Mouse (Mus musculus) kidney, embryonic 15.5 days (tissue): ENCODE measurements around the gene Slc16a10. TPM values are rescaled to one million over a fixed set of nuclear protein-coding genes. Genes with fewer than 3 reads are reported as not detected.

Experiments
- ATAC-seq: fragments of 200-750 bp; cut with Nextera tagmentation; replicated peaks from 2 replicates; pipeline ENCODE4 v1.8.0; 2017; ENCODE audit warnings: moderate TSS enrichment; ENCODE audit not compliant: low FRiP score
- H3K27ac ChIP-seq: fragments of 300-500 bp; sonication (generic); 2 replicates; pipeline ENCODE4 v1.5.1; 2015; ENCODE audit warnings: mild to moderate bottlenecking, inconsistent platforms
- H3K27me3 ChIP-seq: fragments of 300-500 bp; sonication (generic); 2 replicates; pipeline ENCODE4 v1.6.1; 2015; ENCODE audit warnings: inconsistent platforms
- H3K36me3 ChIP-seq: fragments of 300-500 bp; sonication (generic); 2 replicates; pipeline ENCODE4 v1.6.1; 2015; ENCODE audit warnings: inconsistent platforms
- H3K4me1 ChIP-seq: fragments of 300-500 bp; sonication (generic); 2 replicates; pipeline ENCODE4 v1.6.1; 2015; ENCODE audit warnings: inconsistent platforms
- H3K4me2 ChIP-seq: fragments of 300-500 bp; sonication (generic); 2 replicates; pipeline ENCODE4 v1.6.1; 2015; ENCODE audit warnings: moderate library complexity, mild to moderate bottlenecking, inconsistent platforms
- H3K4me3 ChIP-seq: fragments of 300-500 bp; sonication (generic); replicated peaks from 2 replicates; pipeline ENCODE4 v1.5.1; 2015; ENCODE audit warnings: mild to moderate bottlenecking, inconsistent platforms
- H3K9ac ChIP-seq: fragments of 300-500 bp; sonication (generic); 2 replicates; pipeline ENCODE4 v1.6.1; 2015; ENCODE audit warnings: mild to moderate bottlenecking, inconsistent platforms
- H3K9me3 ChIP-seq: fragments of 300-500 bp; sonication (generic); replicated peaks from 2 replicates; pipeline ENCODE4 v1.6.1; 2016; ENCODE audit warnings: inconsistent platforms
- WGBS: fragments of 180-500 bp; shearing (Covaris S2); methylation state at CpG from one replicate; pipeline ENCODE4 v1.1.7; 2015; ENCODE audit warnings: mixed read lengths; 5-methylcytosine and 5-hydroxymethylcytosine counted together
- polyA plus RNA-seq: library from polyadenylated mRNA; unstranded; fragments of >200 nt; fragmentation: Nextera tagmentation; extraction: Ambion mirVana; gene quantifications from 2 replicates; pipeline ENCODE4 v1.2.1, GENCODE M21; 2015

Gene Slc16a10
- polyA plus RNA-seq, 1 experiment from 2014 or later: 12.5 TPM

DNA sequence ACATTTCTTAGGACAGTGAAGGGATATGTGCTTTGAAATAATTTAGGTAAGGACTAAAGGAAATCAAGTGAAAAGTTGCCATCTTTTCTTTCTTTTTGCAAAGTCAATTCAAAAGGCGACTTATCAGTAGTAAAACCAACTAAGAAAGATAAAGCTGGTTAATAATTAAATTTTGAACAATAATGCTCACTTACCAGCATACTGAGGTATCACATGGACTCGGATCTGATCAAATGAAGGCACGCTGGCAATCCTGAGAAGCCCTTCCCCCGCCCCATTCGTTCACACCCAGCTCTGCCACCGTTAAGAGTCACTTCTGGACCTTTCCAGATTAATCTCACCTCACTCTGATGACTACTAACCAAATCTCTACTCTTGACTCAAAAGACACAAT lies 64.1 kb downstream of the Slc16a10 start:
- Histone ChIP-seq H3K4me3 (no peak overlapping the region), H3K4me1 (peaks cover 7% of the 10 kb centered on the region), H3K27me3 (no peaks in the 10 kb centered on the region; the same call in 1 of the 2 replicates), H3K4me2 (no peak overlapping the region), H3K9me3 (no peaks in the 10 kb centered on the region), H3K9ac (no peak overlapping the region), H3K27ac (no peak overlapping the region), H3K36me3 (no peaks in the 10 kb centered on the region)
- ATAC-seq: no peak
- 69% methylated on average over 6 of the region's 6 CpGs for WGBS

DNA sequence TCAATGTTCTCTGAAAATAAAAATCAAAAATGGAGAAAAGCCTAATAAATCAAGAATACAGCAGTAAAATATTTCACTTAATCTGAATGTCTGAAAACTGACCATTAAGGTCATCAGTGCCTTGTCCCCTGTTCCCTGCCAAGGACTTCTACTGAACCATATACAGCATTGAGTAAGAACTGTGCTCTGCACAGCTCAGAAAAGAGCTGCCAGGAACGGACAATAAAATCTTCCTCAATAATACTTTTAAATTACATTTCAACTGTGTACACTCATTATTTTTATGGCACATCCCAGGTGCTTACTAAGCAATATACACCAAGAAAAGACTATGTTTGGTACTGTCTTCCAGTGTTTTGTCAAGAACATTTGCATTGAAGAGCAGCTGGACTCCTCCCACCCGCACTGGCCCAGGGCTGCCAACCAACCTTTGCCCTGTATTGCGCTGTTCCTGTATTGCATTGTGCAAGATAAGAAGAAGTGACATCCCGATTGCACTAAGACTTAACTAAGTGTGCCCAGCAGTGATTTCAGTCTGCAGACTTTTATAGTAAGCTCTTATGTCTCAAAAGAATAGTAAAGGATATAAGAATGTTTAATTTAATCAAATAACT lies 64.6 kb downstream of the Slc16a10 start:
- Histone ChIP-seq H3K9ac (no peak overlapping the region), H3K4me3 (no peak overlapping the region), H3K9me3 (no peaks in the 10 kb centered on the region), H3K36me3 (no peaks in the 10 kb centered on the region), H3K4me1 (peaks cover 7% of the 10 kb centered on the region), H3K4me2 (no peak overlapping the region), H3K27me3 (no peaks in the 10 kb centered on the region; the same call in 1 of the 2 replicates), H3K27ac (no peak overlapping the region)
- ATAC-seq: no peak
- WGBS: 79% methylated on average over 4 of the region's 4 CpGs

DNA sequence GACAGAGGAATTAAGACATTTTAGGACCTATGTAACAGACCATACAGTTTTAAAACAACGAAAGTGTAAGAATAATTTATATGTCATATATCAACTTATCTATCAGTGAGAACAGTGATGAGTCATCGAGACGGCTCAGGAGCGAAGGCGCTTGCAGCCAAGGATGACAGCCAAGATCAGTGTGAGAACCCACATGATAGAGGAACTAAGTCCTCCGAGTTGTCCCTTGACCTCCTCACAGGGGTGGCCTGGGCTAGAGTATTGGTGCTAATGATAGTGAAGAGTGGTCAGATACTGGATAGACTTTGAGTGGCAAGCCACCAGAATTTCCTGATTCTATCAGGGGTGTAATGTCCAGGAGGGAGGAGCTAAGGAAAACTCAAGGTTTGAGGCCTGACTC lies 68.5 kb downstream of the Slc16a10 start:
- Histone ChIP-seq H3K9ac (no peak overlapping the region), H3K27ac (no peak overlapping the region), H3K9me3 (no peaks in the 10 kb centered on the region), H3K4me3 (no peak overlapping the region), H3K27me3 (no peaks in the 10 kb centered on the region), H3K4me2 (no peak overlapping the region), H3K4me1 (peaks cover 9% of the 10 kb centered on the region; the same call in 1 of the 2 replicates), H3K36me3 (no peaks in the 10 kb centered on the region)
- no peak for ATAC-seq
- 83% methylated on average over 6 of the region's 6 CpGs for WGBS

DNA sequence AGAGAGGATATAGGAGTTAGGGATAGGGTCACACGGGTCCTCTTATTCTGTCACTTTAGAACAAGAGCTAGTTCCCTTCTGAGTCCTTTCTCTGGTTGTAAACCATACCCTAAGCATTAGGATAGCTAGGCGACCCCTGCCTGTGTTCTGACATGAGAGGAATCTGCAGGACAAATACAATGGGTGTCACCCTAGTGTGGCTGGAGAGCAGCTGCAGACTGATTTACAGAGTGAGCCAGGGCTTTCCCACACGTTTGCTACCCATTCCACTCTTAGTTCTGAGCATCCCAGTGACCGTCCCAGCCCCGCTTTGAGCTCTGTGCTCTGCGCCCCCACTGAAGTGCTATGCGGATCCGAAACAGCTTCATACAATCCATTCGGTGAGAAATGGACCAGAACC lies 71.4 kb downstream of the Slc16a10 start:
- H3K4me2 ChIP-seq: no peak overlapping the region
- no peaks in the 10 kb centered on the region for H3K36me3 ChIP-seq
- H3K4me3 ChIP-seq: no peak overlapping the region
- no peak overlapping the region for H3K9ac ChIP-seq
- peaks cover 9% of the 10 kb centered on the region; the same call in 1 of the 2 replicates for H3K4me1 ChIP-seq
- no peaks in the 10 kb centered on the region for H3K9me3 ChIP-seq
- 67% methylated on average over 9 of the region's 9 CpGs for WGBS
- no peaks in the 10 kb centered on the region for H3K27me3 ChIP-seq
- H3K27ac ChIP-seq: no peak overlapping the region
- no peak for ATAC-seq

DNA sequence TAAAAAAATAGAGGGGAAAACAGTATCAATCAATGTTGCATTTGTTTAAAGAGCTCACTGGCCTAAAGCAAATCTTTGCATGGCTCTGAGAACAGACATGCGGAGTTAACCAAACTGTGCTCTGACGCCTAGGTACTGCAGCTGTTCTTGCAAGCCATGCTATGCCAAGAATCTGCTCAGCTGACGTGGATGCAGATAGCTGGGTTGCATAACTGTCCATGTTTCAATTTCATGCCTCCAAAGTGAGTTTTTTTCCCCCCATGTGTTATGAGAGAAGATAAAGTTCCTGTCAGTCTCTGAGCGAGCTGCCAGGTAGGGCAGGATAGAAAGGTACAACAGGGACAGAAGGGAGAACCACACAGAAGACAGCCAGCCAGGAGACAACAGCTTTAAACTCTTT lies 72.8 kb downstream of the Slc16a10 start:
- no peak overlapping the region for H3K4me3 ChIP-seq
- no peak overlapping the region for H3K9ac ChIP-seq
- ATAC-seq: no peak
- WGBS: 53% methylated on average over 4 of the region's 4 CpGs
- no peaks in the 10 kb centered on the region for H3K9me3 ChIP-seq
- no peaks in the 10 kb centered on the region for H3K27me3 ChIP-seq
- H3K4me2 ChIP-seq: no peak overlapping the region
- peaks cover 18% of the 10 kb centered on the region for H3K4me1 ChIP-seq
- H3K36me3 ChIP-seq: no peaks in the 10 kb centered on the region
- no peak overlapping the region for H3K27ac ChIP-seq

DNA sequence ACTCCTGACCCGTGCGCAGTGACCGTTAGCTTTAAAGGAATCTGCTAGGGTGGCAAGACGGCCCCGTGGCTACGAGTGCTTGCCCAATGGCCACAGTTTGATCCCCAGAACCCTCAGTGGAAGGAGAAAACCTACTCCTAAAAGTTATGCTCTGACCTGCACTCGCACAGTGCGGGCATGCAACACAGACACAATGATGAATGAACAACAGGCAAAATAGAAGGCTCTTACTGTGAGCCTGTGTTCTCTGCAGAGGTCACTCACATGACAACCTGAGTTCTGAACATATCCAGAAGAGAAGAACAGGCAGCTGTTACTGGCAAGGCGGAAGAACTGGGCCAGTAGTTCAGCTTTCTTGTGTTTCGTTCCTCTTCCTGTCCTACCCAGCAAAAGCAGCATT lies 73.5 kb downstream of the Slc16a10 start:
- no peak for ATAC-seq
- no peaks in the 10 kb centered on the region for H3K36me3 ChIP-seq

DNA sequence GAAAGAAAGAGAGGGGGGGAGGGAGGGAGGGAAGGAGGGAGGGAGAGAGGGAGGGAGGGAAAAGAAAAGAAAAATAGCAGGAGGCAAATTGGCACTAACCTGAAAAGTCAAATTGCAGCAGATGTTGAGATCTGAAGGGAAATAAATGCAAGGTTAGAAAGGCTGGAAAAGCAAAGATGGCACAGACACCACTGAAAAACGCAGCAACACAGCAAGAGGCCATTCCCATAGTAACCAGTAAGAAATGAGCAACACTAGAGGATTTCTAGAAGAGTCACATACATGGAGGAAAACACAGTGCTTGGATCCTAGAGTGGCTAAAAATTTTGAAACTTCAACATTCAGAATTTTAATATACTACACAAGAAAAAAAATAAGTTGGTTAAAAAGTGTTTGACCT lies 74.5 kb downstream of the Slc16a10 start:
- peaks cover 26% of the 10 kb centered on the region for H3K4me1 ChIP-seq
- H3K9ac ChIP-seq: no peak overlapping the region
- H3K36me3 ChIP-seq: no peaks in the 10 kb centered on the region
- no peak for ATAC-seq
- WGBS: 58% methylated on average over 1 of the region's 1 CpGs
- H3K4me2 ChIP-seq: no peak overlapping the region
- H3K9me3 ChIP-seq: no peaks in the 10 kb centered on the region
- H3K27ac ChIP-seq: no peak overlapping the region
- no peaks in the 10 kb centered on the region for H3K27me3 ChIP-seq
- H3K4me3 ChIP-seq: no peak overlapping the region

More for the DNA sequence above, 73.5 kb downstream of the Slc16a10 start:
- Histone ChIP-seq H3K27me3 (no peaks in the 10 kb centered on the region), H3K4me3 (no peak overlapping the region), H3K27ac (no peak overlapping the region), H3K4me2 (no peak overlapping the region), H3K9ac (no peak overlapping the region), H3K4me1 (peaks cover 22% of the 10 kb centered on the region), H3K9me3 (no peaks in the 10 kb centered on the region)
- whole genome bisulfite sequencing: 72% methylated on average over 10 of the region's 10 CpGs

DNA sequence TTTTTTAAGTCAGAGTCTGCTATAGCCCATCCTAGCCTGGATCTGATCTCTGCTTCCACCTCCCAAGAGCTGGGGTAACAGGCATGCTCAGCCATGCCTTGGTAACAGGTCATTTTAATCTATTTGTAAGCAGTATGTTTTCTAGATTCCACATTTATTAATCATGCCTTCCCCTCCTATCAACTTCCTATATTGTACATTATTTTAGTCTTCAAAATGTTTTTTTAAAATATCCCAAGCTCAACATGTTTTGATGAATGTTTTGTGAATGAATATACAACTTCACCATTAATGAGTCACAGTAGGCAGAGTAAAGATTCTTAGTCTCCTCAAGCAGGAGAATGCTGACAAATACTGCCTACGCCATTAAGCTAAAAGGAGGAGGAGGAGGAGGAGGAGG lies 75.0 kb downstream of the Slc16a10 start:
- no peak overlapping the region for H3K9ac ChIP-seq
- H3K4me3 ChIP-seq: no peak overlapping the region
- no peak overlapping the region for H3K4me2 ChIP-seq
- 50% methylated on average over 1 of the region's 1 CpGs for WGBS
- H3K36me3 ChIP-seq: no peaks in the 10 kb centered on the region
- H3K27me3 ChIP-seq: no peaks in the 10 kb centered on the region
- no peak overlapping the region for H3K27ac ChIP-seq
- ATAC-seq: no peak
- peaks cover 26% of the 10 kb centered on the region for H3K4me1 ChIP-seq
- no peaks in the 10 kb centered on the region for H3K9me3 ChIP-seq

DNA sequence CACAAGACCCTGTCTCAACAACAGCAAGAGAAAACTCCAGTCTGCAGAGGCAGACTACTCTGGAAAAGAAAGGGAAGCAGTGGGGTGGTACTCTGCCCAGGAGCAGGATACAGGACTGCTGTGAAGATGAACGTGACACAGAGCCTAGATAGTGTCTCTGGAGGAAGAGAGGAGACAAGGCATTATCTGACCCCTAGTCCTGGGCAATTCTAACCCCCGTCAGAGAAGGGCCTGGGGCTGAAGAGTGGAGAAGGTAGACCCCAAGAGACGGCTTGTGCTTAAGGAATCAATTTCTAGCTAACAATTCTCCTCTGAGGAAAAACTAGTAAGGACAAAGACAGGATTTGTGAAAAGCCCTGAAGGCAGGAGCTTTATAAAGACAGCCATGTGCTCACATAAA lies 76.7 kb downstream of the Slc16a10 start:
- H3K4me1 ChIP-seq: peaks cover 30% of the 10 kb centered on the region
- no peaks in the 10 kb centered on the region for H3K27me3 ChIP-seq
- no peak for ATAC-seq
- no peak overlapping the region for H3K27ac ChIP-seq
- H3K4me2 ChIP-seq: no peak overlapping the region
- no peak overlapping the region for H3K4me3 ChIP-seq
- H3K9me3 ChIP-seq: no peaks in the 10 kb centered on the region
- H3K36me3 ChIP-seq: no peaks in the 10 kb centered on the region
- 76% methylated on average over 3 of the region's 3 CpGs for WGBS
- no peak overlapping the region for H3K9ac ChIP-seq

DNA sequence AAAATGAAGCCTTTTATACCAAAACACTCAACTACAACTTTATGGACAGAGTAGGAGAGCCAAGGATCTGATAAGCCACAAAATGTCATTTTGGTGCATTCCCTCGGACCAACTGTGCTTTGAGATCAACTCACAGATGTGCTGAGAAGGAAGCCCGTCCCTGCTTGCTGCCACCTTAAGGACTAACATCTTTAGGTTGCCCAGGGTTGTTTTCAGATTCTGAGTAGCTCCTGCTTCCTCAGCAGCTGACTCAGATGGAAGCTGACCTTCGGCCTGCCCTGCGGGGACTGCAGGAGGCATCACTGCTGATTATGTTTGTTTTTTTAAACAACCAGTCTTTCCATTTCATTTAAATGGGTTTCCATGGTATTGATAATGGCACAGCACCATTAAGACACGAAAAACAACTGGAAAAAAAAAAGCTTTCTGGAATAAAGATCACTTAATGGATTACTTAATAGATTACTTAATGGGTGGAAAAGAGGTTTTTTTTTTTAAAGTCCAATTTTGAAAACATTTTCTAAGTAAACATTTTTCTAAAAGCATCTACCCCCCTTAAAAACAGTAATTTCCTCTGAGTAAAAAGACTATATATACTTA lies 78.7 kb downstream of the Slc16a10 start:
- peak overlapping the region; percentile 90 for H3K27ac ChIP-seq
- 30% methylated on average over 5 of the region's 5 CpGs for WGBS
- 0 out of 2 replicates have a peak, but pooled peaks have one; percentile 19 for ATAC-seq

DNA sequence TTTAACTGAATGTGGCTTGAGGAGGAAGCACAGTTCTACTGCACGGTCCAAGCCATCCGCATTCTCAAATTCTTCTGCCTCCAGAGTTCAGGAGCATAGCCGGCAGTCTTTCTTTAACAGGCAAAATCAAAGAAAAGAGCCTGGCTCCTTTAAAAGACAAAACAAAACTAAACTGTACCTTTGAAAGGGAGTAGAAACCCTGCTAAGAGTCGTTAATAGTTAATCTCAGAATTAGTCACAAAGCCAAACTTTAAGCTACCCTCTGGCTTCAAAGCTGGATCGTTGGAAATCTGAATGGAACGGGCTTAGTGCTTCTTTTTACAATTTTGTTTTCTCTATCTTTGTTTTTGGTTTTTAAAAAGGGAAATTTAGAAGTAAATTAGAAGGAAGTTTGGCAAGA lies 79.2 kb downstream of the Slc16a10 start:
- H3K4me2 ChIP-seq: peak overlapping the region; percentile 32
- H3K27me3 ChIP-seq: no peaks in the 10 kb centered on the region
- 53% methylated on average over 6 of the region's 6 CpGs for WGBS
- no peaks in the 10 kb centered on the region for H3K9me3 ChIP-seq
- H3K4me1 ChIP-seq: peaks cover 36% of the 10 kb centered on the region
- no peak overlapping the region for H3K9ac ChIP-seq
- no peak overlapping the region for H3K4me3 ChIP-seq
- H3K36me3 ChIP-seq: no peaks in the 10 kb centered on the region
- no peak for ATAC-seq
- peak overlapping the region; percentile 90 for H3K27ac ChIP-seq

More for the DNA sequence above, 78.7 kb downstream of the Slc16a10 start:
- peak overlapping the region; percentile 32 for H3K4me2 ChIP-seq
- H3K36me3 ChIP-seq: no peaks in the 10 kb centered on the region
- H3K9me3 ChIP-seq: no peaks in the 10 kb centered on the region
- no peak overlapping the region for H3K9ac ChIP-seq
- H3K4me1 ChIP-seq: peaks cover 35% of the 10 kb centered on the region
- no peak overlapping the region for H3K4me3 ChIP-seq
- no peaks in the 10 kb centered on the region for H3K27me3 ChIP-seq

DNA sequence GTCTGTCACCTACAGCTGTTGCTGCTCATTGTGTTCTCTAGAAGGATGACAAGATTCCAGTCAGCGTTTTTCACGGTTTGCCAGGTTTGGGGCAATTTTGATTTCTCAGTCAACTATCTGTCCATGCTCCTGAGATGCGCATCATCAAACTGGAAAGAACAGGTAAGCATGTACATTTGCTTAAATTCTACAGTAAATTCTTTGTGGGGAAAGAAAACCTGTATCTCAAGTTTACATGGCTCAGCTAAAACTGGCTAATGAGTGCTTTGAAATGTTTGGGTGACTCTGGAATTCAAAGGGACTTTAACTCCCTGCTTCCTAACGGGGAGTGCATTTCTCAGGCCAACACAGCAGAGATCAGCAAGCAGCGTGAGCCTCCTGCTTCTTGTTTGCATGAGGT lies 80.1 kb downstream of the Slc16a10 start:
- Histone ChIP-seq H3K36me3 (no peaks in the 10 kb centered on the region), H3K4me3 (no peak overlapping the region), H3K9me3 (no peaks in the 10 kb centered on the region), H3K9ac (no peak overlapping the region), H3K4me2 (no peak overlapping the region), H3K27ac (peak overlapping the region; percentile 90), H3K27me3 (no peaks in the 10 kb centered on the region), H3K4me1 (peaks cover 45% of the 10 kb centered on the region)
- no peak for ATAC-seq
- WGBS: 70% methylated on average over 5 of the region's 5 CpGs

DNA sequence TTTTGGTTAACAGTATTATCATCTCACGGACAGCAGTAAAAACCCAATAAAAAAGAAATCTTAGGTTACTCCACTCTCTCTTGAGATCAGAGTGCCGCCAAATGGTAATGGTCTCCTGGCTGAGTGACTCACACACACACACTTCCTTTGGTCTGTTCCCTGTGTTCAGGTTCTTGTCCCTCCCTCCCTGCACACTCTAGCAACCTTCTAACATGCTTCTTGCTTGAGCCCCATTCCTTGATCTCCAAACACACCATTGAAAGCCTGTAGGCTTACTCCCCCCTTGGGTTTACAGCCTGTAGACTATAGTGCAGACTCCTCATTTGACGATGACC lies 83.3 kb downstream of the Slc16a10 start:
- H3K36me3 ChIP-seq: no peaks in the 10 kb centered on the region
- peaks cover 37% of the 10 kb centered on the region for H3K4me1 ChIP-seq
- H3K4me3 ChIP-seq: no peak overlapping the region
- 44% methylated on average over 3 of the region's 3 CpGs for WGBS
- no peak for ATAC-seq
- peak overlapping the region; percentile 70 for H3K27ac ChIP-seq
- no peaks in the 10 kb centered on the region for H3K27me3 ChIP-seq
- no peaks in the 10 kb centered on the region for H3K9me3 ChIP-seq
- no peak overlapping the region for H3K4me2 ChIP-seq
- no peak overlapping the region for H3K9ac ChIP-seq
